Mouse (Mus musculus): Measurements from ENCODE around the gene Klf17. TPM values are rescaled to one million over a fixed set of nuclear protein-coding genes. Genes with fewer than 3 reads are reported as not detected.
"Not testable (repeated sequence)": the region's sequence is repeated elsewhere in the genome, so short reads cannot be mapped to it uniquely, and the experiment has no call there.

Klf17 gene
- polyA plus RNA-seq (2016; fragmentation: Nextera tagmentation; extraction: Ambion mirVana) = not detected in 2 replicates

GRCm38 (mm10) chr4:117765416-117765815 is at the start of gene Klf17:
Klf17 (minus strand) TSS chr4:117765648.
- Histone ChIP-seq H3K4me1 (no peaks in the 10 kb centered on the region), H3K27me3 (replicated peaks) (no peaks in the 10 kb centered on the region), H3K27ac (no peak within 1 kb of the TSS), H3K9me3 (no peaks in the 10 kb centered on the region), H3K4me2 (replicated peaks) (no peak within 1 kb of the TSS), H3K4me3 (no peak within 1 kb of the TSS), H3K9ac (no peak within 1 kb of the TSS), H3K36me3 (no peaks in the 10 kb centered on the region)
- no peak for ATAC-seq (ENCODE audit: low FRiP score, low read depth)
- WGBS = 71% methylated on average over 12 of the region's 12 CpGs

GRCm38 (mm10) chr4:117814333-117814732 is 48.9 kb upstream of the Klf17 start:
- WGBS = 23% methylated on average over 4 of the region's 4 CpGs
- Histone ChIP-seq H3K9ac (no peak overlapping the region), H3K27ac (no peak overlapping the region), H3K4me1 (no peaks in the 10 kb centered on the region), H3K4me2 (replicated peaks) (no peak overlapping the region), H3K27me3 (replicated peaks) (no peaks in the 10 kb centered on the region), H3K4me3 (no peak overlapping the region), H3K36me3 (no peaks in the 10 kb centered on the region), H3K9me3 (0 out of 2 replicates have a peak, but pooled peaks cover 3% of the 10 kb centered on the region)
- no peak for ATAC-seq (ENCODE audit: low FRiP score, low read depth)

GRCm38 (mm10) chr4:117813591-117814192 is 48.2 kb upstream of the Klf17 start:
- WGBS = 76% methylated on average over 9 of the region's 9 CpGs
- H3K9me3 ChIP-seq = 0 out of 2 replicates have a peak, but pooled peaks cover 3% of the 10 kb centered on the region
- H3K36me3 ChIP-seq = no peaks in the 10 kb centered on the region
- no peak for ATAC-seq (ENCODE audit: low FRiP score, low read depth)
- H3K4me1 ChIP-seq = no peaks in the 10 kb centered on the region
- H3K4me3 ChIP-seq = no peak overlapping the region
- H3K4me2 ChIP-seq (replicated peaks) = no peak overlapping the region
- no peak overlapping the region for H3K9ac ChIP-seq
- H3K27me3 ChIP-seq (replicated peaks) = no peaks in the 10 kb centered on the region
- no peak overlapping the region for H3K27ac ChIP-seq

GRCm38 (mm10) chr4:117810933-117811332 is 45.5 kb upstream of the Klf17 start:
- 65% methylated on average over 2 of the region's 2 CpGs for WGBS
- no peak overlapping the region for H3K4me3 ChIP-seq
- H3K4me1 ChIP-seq = no peaks in the 10 kb centered on the region
- no peak overlapping the region for H3K4me2 ChIP-seq (replicated peaks)
- no peaks in the 10 kb centered on the region for H3K27me3 ChIP-seq (replicated peaks)
- H3K9ac ChIP-seq = no peak overlapping the region
- no peaks in the 10 kb centered on the region for H3K9me3 ChIP-seq
- H3K36me3 ChIP-seq = no peaks in the 10 kb centered on the region
- ATAC-seq (ENCODE audit: low FRiP score, low read depth) = no peak
- H3K27ac ChIP-seq = no peak overlapping the region

GRCm38 (mm10) chr4:117806992-117807391 is 41.5 kb upstream of the Klf17 start:
- H3K4me2 ChIP-seq (replicated peaks) = no peak overlapping the region
- H3K4me3 ChIP-seq = no peak overlapping the region
- H3K4me1 ChIP-seq = no peaks in the 10 kb centered on the region
- no peaks in the 10 kb centered on the region for H3K27me3 ChIP-seq (replicated peaks)
- H3K9ac ChIP-seq = no peak overlapping the region
- no peak overlapping the region for H3K27ac ChIP-seq
- no peak for ATAC-seq (ENCODE audit: low FRiP score, low read depth)
- H3K9me3 ChIP-seq = no peaks in the 10 kb centered on the region
- H3K36me3 ChIP-seq = no peaks in the 10 kb centered on the region
- 87% methylated on average over 5 of the region's 5 CpGs for WGBS

- H3K9ac ChIP-seq = no peak overlapping the region
- H3K36me3 ChIP-seq = no peaks in the 10 kb centered on the region
- no peak overlapping the region for H3K4me3 ChIP-seq
- no peaks in the 10 kb centered on the region for H3K27me3 ChIP-seq (replicated peaks)
- 80% methylated on average over 6 of the region's 6 CpGs for WGBS
- no peaks in the 10 kb centered on the region for H3K9me3 ChIP-seq
- ATAC-seq (ENCODE audit: low FRiP score, low read depth) = no peak
- H3K4me2 ChIP-seq (replicated peaks) = no peak overlapping the region
- H3K27ac ChIP-seq = no peak overlapping the region
- H3K4me1 ChIP-seq = no peaks in the 10 kb centered on the region
Observed at GRCm38 (mm10) chr4:117799904-117800303, 34.5 kb upstream of the Klf17 start.

GRCm38 (mm10) chr4:117788308-117788707 is 22.9 kb upstream of the Klf17 start:
- Histone ChIP-seq H3K9ac (no peak overlapping the region), H3K27me3 (replicated peaks) (no peaks in the 10 kb centered on the region), H3K36me3 (no peaks in the 10 kb centered on the region), H3K9me3 (no peaks in the 10 kb centered on the region), H3K4me2 (replicated peaks) (no peak overlapping the region), H3K27ac (no peak overlapping the region), H3K4me3 (no peak overlapping the region), H3K4me1 (no peaks in the 10 kb centered on the region)
- 71% methylated on average over 10 of the region's 10 CpGs for WGBS
- ATAC-seq (ENCODE audit: low FRiP score, low read depth) = no peak

- peak overlapping the region; percentile 27 for H3K4me2 ChIP-seq (replicated peaks)
- WGBS = 40% methylated on average over 8 of the region's 8 CpGs
Observed at GRCm38 (mm10) chr4:117786963-117787362, 21.5 kb upstream of the Klf17 start.

GRCm38 (mm10) chr4:117782908-117783307 is 17.5 kb upstream of the Klf17 start:
- no peak for ATAC-seq (ENCODE audit: low FRiP score, low read depth)
- 88% methylated on average over 3 of the region's 3 CpGs for WGBS
- H3K4me3 ChIP-seq = no peak overlapping the region

More at GRCm38 (mm10) chr4:117786963-117787362, 21.5 kb upstream of the Klf17 start:
- Histone ChIP-seq H3K4me3 (no peak overlapping the region), H3K9me3 (no peaks in the 10 kb centered on the region), H3K27ac (no peak overlapping the region), H3K9ac (no peak overlapping the region), H3K36me3 (no peaks in the 10 kb centered on the region), H3K27me3 (replicated peaks) (no peaks in the 10 kb centered on the region), H3K4me1 (no peaks in the 10 kb centered on the region)
- ATAC-seq (ENCODE audit: low FRiP score, low read depth) = 0 out of 2 replicates have a peak, but pooled peaks have one; percentile 13

GRCm38 (mm10) chr4:117772960-117773359 is 7.5 kb upstream of the Klf17 start:
- no peak for ATAC-seq (ENCODE audit: low FRiP score, low read depth)
- Histone ChIP-seq H3K4me3 (no peak overlapping the region), H3K9ac (no peak overlapping the region), H3K4me1 (no peaks in the 10 kb centered on the region), H3K4me2 (replicated peaks) (no peak overlapping the region), H3K9me3 (no peaks in the 10 kb centered on the region), H3K27ac (no peak overlapping the region), H3K36me3 (no peaks in the 10 kb centered on the region), H3K27me3 (replicated peaks) (no peaks in the 10 kb centered on the region)
- 75% methylated on average over 9 of the region's 9 CpGs for WGBS

More at GRCm38 (mm10) chr4:117782908-117783307, 17.5 kb upstream of the Klf17 start:
- no peaks in the 10 kb centered on the region for H3K36me3 ChIP-seq
- no peak overlapping the region for H3K9ac ChIP-seq
- H3K4me2 ChIP-seq (replicated peaks) = no peak overlapping the region
- no peak overlapping the region for H3K27ac ChIP-seq
- H3K27me3 ChIP-seq (replicated peaks) = no peaks in the 10 kb centered on the region
- H3K4me1 ChIP-seq = no peaks in the 10 kb centered on the region
- no peaks in the 10 kb centered on the region for H3K9me3 ChIP-seq

- Histone ChIP-seq H3K27me3 (replicated peaks) (no peaks in the 10 kb centered on the region), H3K4me3 (no peak overlapping the region), H3K4me2 (replicated peaks) (no peak overlapping the region), H3K9me3 (no peaks in the 10 kb centered on the region), H3K9ac (no peak overlapping the region), H3K4me1 (no peaks in the 10 kb centered on the region), H3K27ac (no peak overlapping the region), H3K36me3 (no peaks in the 10 kb centered on the region)
- WGBS = 26% methylated on average over 5 of the region's 5 CpGs
- no peak for ATAC-seq (ENCODE audit: low FRiP score, low read depth)
Observed at GRCm38 (mm10) chr4:117770935-117771334, 5.5 kb upstream of the Klf17 start.

GRCm38 (mm10) chr4:117760151-117760550 is 5.3 kb downstream of the Klf17 start:
- Histone ChIP-seq H3K4me2 (replicated peaks) (no peak overlapping the region), H3K4me3 (no peak overlapping the region), H3K9me3 (no peaks in the 10 kb centered on the region), H3K4me1 (no peaks in the 10 kb centered on the region), H3K27me3 (replicated peaks) (no peaks in the 10 kb centered on the region), H3K9ac (no peak overlapping the region), H3K27ac (no peak overlapping the region), H3K36me3 (no peaks in the 10 kb centered on the region)
- no peak for ATAC-seq (ENCODE audit: low FRiP score, low read depth)
- WGBS = 93% methylated on average over 5 of the region's 5 CpGs

- not testable (repeated sequence) for H3K9ac ChIP-seq; H3K36me3 ChIP-seq; H3K4me3 ChIP-seq; H3K9me3 ChIP-seq; H3K27me3 ChIP-seq (replicated peaks); H3K4me1 ChIP-seq; ATAC-seq (ENCODE audit: low FRiP score, low read depth); H3K27ac ChIP-seq; H3K4me2 ChIP-seq (replicated peaks)
- 77% methylated on average over 5 of the region's 5 CpGs for WGBS
Observed at GRCm38 (mm10) chr4:117752469-117752868, 13.0 kb downstream of the Klf17 start.
